Mouse (Mus musculus) neural tube, embryonic 12.5 days (tissue): ENCODE measurements at regions not wholly inside any gene's neighbourhood (a gene's known extent, or its start where the extent isn't known, plus 50 kb on each side); places are given as distances from the start of the nearest gene placed in this dataset.
A peak's percentile ranks its signal among the peaks of the same experiment; 100 is the strongest.

Experiments used
- ATAC-seq: fragments of 200-750 bp; cut with Nextera tagmentation; 2 replicates; pipeline ENCODE4 v1.8.0; 2017; ENCODE audit warnings: low read depth, mild to moderate bottlenecking, moderate TSS enrichment, moderate library complexity; ENCODE audit not compliant: low FRiP score
- H3K27ac ChIP-seq: fragments of 300-500 bp; sonication (generic); 2 replicates; pipeline ENCODE4 v1.5.1; 2016
- H3K27me3 ChIP-seq: fragments of 300-500 bp; sonication (generic); replicated peaks from 2 replicates; pipeline ENCODE4 v1.6.1; 2016; ENCODE audit warnings: mild to moderate bottlenecking
- H3K36me3 ChIP-seq: fragments of 300-500 bp; sonication (generic); 2 replicates; pipeline ENCODE4 v1.6.1; 2016; ENCODE audit warnings: mild to moderate bottlenecking
- H3K4me1 ChIP-seq: fragments of 300-500 bp; sonication (generic); 2 replicates; pipeline ENCODE4 v1.6.1; 2016
- H3K4me2 ChIP-seq: fragments of 300-500 bp; sonication (generic); replicated peaks from 2 replicates; pipeline ENCODE4 v1.6.1; 2016; ENCODE audit warnings: mild to moderate bottlenecking
- H3K4me3 ChIP-seq: fragments of 300-500 bp; sonication (generic); 2 replicates; pipeline ENCODE4 v1.5.1; 2016
- H3K9ac ChIP-seq: fragments of 300-500 bp; sonication (generic); 2 replicates; pipeline ENCODE4 v1.6.1; 2016; ENCODE audit warnings: mild to moderate bottlenecking
- H3K9me3 ChIP-seq: fragments of 300-500 bp; sonication (generic); 2 replicates; pipeline ENCODE4 v1.6.1; 2016; ENCODE audit warnings: mild to moderate bottlenecking
- WGBS: fragments of 180-500 bp; shearing (Covaris S2); methylation state at CpG from one replicate; pipeline ENCODE4 v1.1.7; 2016; 5-methylcytosine and 5-hydroxymethylcytosine counted together

- Histone ChIP-seq H3K9ac (no peak overlapping the region), H3K9me3 (no peaks in the 10 kb centered on the region), H3K4me3 (no peak overlapping the region), H3K27ac (no peak overlapping the region), H3K36me3 (no peaks in the 10 kb centered on the region), H3K4me1 (peaks cover 9% of the 10 kb centered on the region; the same call in 1 of the 2 replicates), H3K27me3 (no peaks in the 10 kb centered on the region), H3K4me2 (no peak overlapping the region)
- ATAC-seq: no peak
- 63% methylated on average over 8 of the region's 8 CpGs for WGBS
Measured at GRCm38 (mm10) chr14:76702709-76703372, 146.2 kb upstream of the Serp2 start.

GRCm38 (mm10) chr14:76701911-76702708 lies 145.4 kb upstream of the Serp2 start:
- Histone ChIP-seq H3K4me3 (no peak overlapping the region), H3K36me3 (no peaks in the 10 kb centered on the region), H3K27ac (no peak overlapping the region), H3K9ac (no peak overlapping the region), H3K27me3 (no peaks in the 10 kb centered on the region), H3K4me1 (peaks cover 9% of the 10 kb centered on the region; the same call in 1 of the 2 replicates), H3K4me2 (no peak overlapping the region), H3K9me3 (no peaks in the 10 kb centered on the region)
- ATAC-seq: no peak
- 77% methylated on average over 14 of the region's 14 CpGs for WGBS

GRCm38 (mm10) chr14:76701304-76701703 lies 144.6 kb upstream of the Serp2 start:
- no peak for ATAC-seq
- H3K4me3 ChIP-seq: no peak overlapping the region
- H3K9ac ChIP-seq: no peak overlapping the region
- no peaks in the 10 kb centered on the region for H3K27me3 ChIP-seq
- H3K4me1 ChIP-seq: peaks cover 9% of the 10 kb centered on the region; the same call in 1 of the 2 replicates
- H3K9me3 ChIP-seq: no peaks in the 10 kb centered on the region
- H3K27ac ChIP-seq: no peak overlapping the region
- H3K36me3 ChIP-seq: no peaks in the 10 kb centered on the region
- 81% methylated on average over 1 of the region's 1 CpGs for WGBS
- no peak overlapping the region for H3K4me2 ChIP-seq

- H3K9ac ChIP-seq: no peak overlapping the region
- no peak overlapping the region for H3K4me2 ChIP-seq
- H3K27ac ChIP-seq: no peak overlapping the region
- WGBS: 91% methylated on average over 3 of the region's 3 CpGs
- no peak overlapping the region for H3K4me3 ChIP-seq
- ATAC-seq: no peak
- H3K9me3 ChIP-seq: no peaks in the 10 kb centered on the region
- H3K4me1 ChIP-seq: peaks cover 9% of the 10 kb centered on the region; the same call in 1 of the 2 replicates
- H3K27me3 ChIP-seq: no peaks in the 10 kb centered on the region
- no peaks in the 10 kb centered on the region for H3K36me3 ChIP-seq
Measured at GRCm38 (mm10) chr14:76700796-76701195, 144.1 kb upstream of the Serp2 start.

- Histone ChIP-seq H3K4me3 (no peak overlapping the region), H3K36me3 (no peaks in the 10 kb centered on the region), H3K9me3 (no peaks in the 10 kb centered on the region), H3K4me1 (peaks cover 9% of the 10 kb centered on the region), H3K4me2 (no peak overlapping the region), H3K27me3 (no peaks in the 10 kb centered on the region), H3K9ac (no peak overlapping the region), H3K27ac (no peak overlapping the region)
- ATAC-seq: no peak
- WGBS: 81% methylated on average over 4 of the region's 4 CpGs
Measured at GRCm38 (mm10) chr14:76700190-76700589, 143.5 kb upstream of the Serp2 start.

- WGBS: 33% methylated on average over 4 of the region's 4 CpGs
- Histone ChIP-seq H3K36me3 (no peaks in the 10 kb centered on the region), H3K4me3 (no peak overlapping the region), H3K27me3 (no peaks in the 10 kb centered on the region), H3K4me2 (no peak overlapping the region), H3K9me3 (no peaks in the 10 kb centered on the region), H3K27ac (no peak overlapping the region), H3K9ac (no peak overlapping the region), H3K4me1 (peaks cover 9% of the 10 kb centered on the region)
- ATAC-seq: no peak
Measured at GRCm38 (mm10) chr14:76698718-76699402, 142.2 kb upstream of the Serp2 start.

GRCm38 (mm10) chr14:76696729-76697128 lies 140.0 kb upstream of the Serp2 start:
- H3K9ac ChIP-seq: no peak overlapping the region
- H3K9me3 ChIP-seq: no peaks in the 10 kb centered on the region
- H3K27ac ChIP-seq: no peak overlapping the region
- no peaks in the 10 kb centered on the region for H3K27me3 ChIP-seq
- no peaks in the 10 kb centered on the region for H3K36me3 ChIP-seq
- H3K4me1 ChIP-seq: peaks cover 9% of the 10 kb centered on the region
- 77% methylated on average over 4 of the region's 4 CpGs for WGBS
- ATAC-seq: no peak
- H3K4me2 ChIP-seq: no peak overlapping the region
- H3K4me3 ChIP-seq: no peak overlapping the region

- H3K27me3 ChIP-seq: no peaks in the 10 kb centered on the region
- H3K27ac ChIP-seq: no peak overlapping the region
- no peaks in the 10 kb centered on the region for H3K9me3 ChIP-seq
- H3K9ac ChIP-seq: no peak overlapping the region
- no peak overlapping the region for H3K4me3 ChIP-seq
- WGBS: 49% methylated on average over 18 of the region's 18 CpGs
- ATAC-seq: no peak
- no peak overlapping the region for H3K4me2 ChIP-seq
- peaks cover 9% of the 10 kb centered on the region for H3K4me1 ChIP-seq
- no peaks in the 10 kb centered on the region for H3K36me3 ChIP-seq
Measured at GRCm38 (mm10) chr14:76695691-76696355, 139.1 kb upstream of the Serp2 start.

- H3K9ac ChIP-seq: no peak overlapping the region
- ATAC-seq: no peak
- no peak overlapping the region for H3K4me2 ChIP-seq
- H3K27ac ChIP-seq: no peak overlapping the region
- H3K36me3 ChIP-seq: no peaks in the 10 kb centered on the region
- H3K4me1 ChIP-seq: peaks cover 9% of the 10 kb centered on the region
- no peaks in the 10 kb centered on the region for H3K9me3 ChIP-seq
- WGBS: 79% methylated on average over 8 of the region's 8 CpGs
- no peaks in the 10 kb centered on the region for H3K27me3 ChIP-seq
- H3K4me3 ChIP-seq: no peak overlapping the region
Measured at GRCm38 (mm10) chr14:76694894-76695293, 138.2 kb upstream of the Serp2 start.

- no peak for ATAC-seq
- H3K36me3 ChIP-seq: no peaks in the 10 kb centered on the region
- no peak overlapping the region for H3K27ac ChIP-seq
- no peak overlapping the region for H3K9ac ChIP-seq
- no peaks in the 10 kb centered on the region for H3K27me3 ChIP-seq
- H3K4me3 ChIP-seq: no peak overlapping the region
- no peak overlapping the region for H3K4me2 ChIP-seq
- 57% methylated on average over 15 of the region's 15 CpGs for WGBS
- peaks cover 4% of the 10 kb centered on the region for H3K4me1 ChIP-seq
- H3K9me3 ChIP-seq: no peaks in the 10 kb centered on the region
Measured at GRCm38 (mm10) chr14:76693351-76694317, 136.9 kb upstream of the Serp2 start.

- no peaks in the 10 kb centered on the region for H3K27me3 ChIP-seq
- H3K4me3 ChIP-seq: no peak overlapping the region
- peaks cover 29% of the 10 kb centered on the region for H3K4me1 ChIP-seq
- H3K9ac ChIP-seq: no peak overlapping the region
- no peak overlapping the region; the same call in 1 of the 2 replicates for H3K27ac ChIP-seq
- ATAC-seq: peak; percentile 77
- 4% methylated on average over 10 of the region's 10 CpGs for WGBS
- peak overlapping the region; percentile 33 for H3K4me2 ChIP-seq
- no peaks in the 10 kb centered on the region for H3K36me3 ChIP-seq
- H3K9me3 ChIP-seq: no peaks in the 10 kb centered on the region
Measured at GRCm38 (mm10) chr14:76687971-76688407, 131.3 kb upstream of the Serp2 start.
